Mouse (Mus musculus) T-helper 17 cell (primary cell): ENCODE data around the gene Sat2.

Source experiments
- in situ Hi-C, 2 experiments: fragments of 300-600 bp; cut with MboI, MseI; formaldehyde crosslinking; loops; 1 replicate in 1 of 2; 2 replicates in 1 of 2; pipeline ENCODE4 v1.15.1; 2025; ENCODE audit warnings: high pct_unique_total_duplicates in 2 of 2

Sat2 gene

DNA sequence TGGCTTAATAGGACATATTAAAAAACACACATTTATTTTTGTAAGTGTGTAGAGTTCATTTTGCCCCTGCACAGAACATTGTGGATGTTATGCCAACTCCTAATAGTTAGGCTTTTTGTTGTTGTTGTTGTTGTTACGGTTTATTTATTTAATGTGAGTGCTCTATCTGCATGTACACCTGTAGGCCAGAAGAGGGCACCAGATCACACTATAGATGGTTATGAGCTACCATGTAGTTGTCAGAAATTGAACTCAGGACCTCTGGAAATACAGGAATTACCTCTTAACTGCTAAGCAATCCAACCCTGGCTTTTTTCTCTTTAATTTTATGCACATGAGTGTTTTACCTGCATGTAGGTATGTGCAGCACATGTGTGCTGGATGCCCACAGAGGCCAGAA, 8.0 kb downstream of the Sat2 start:
- in situ Hi-C loops, result loop anchor here in 1 of 2 experiments (25.0 kb wide), 1 partner anchor 1357 kb away; the partner anchor contains the start of gene C1qbp

- in situ Hi-C loops, result loop anchor here in 1 of 2 experiments (25.0 kb wide), 1 partner anchor 1355 kb away; the partner anchor contains the start of gene C1qbp
Measured at GRCm38 (mm10) chr11:69632284-69633089, 10.7 kb downstream of the Sat2 start, which contains the start of gene Fxr2. TSS of gene Fxr2 (plus strand) at chr11:69632990.

- in situ Hi-C loops, result loop anchor here in 1 of 2 experiments (25.0 kb wide), 1 partner anchor 1354 kb away; the partner anchor contains the start of gene C1qbp
Measured at GRCm38 (mm10) chr11:69633128-69633866, 11.5 kb downstream of the Sat2 start.

- in situ Hi-C loops, result loop anchor here in 1 of 2 experiments (25.0 kb wide), 1 partner anchor 1352 kb away; the partner anchor contains the start of gene C1qbp
Measured at GRCm38 (mm10) chr11:69635471-69635870, 13.6 kb downstream of the Sat2 start.

GRCm38 (mm10) chr11:69645860-69646259, 24.0 kb downstream of the Sat2 start:
- in situ Hi-C loops, result loop anchor here in 1 of 2 experiments (25.0 kb wide), 1 partner anchor 1341 kb away; the partner anchor contains the start of gene C1qbp

DNA sequence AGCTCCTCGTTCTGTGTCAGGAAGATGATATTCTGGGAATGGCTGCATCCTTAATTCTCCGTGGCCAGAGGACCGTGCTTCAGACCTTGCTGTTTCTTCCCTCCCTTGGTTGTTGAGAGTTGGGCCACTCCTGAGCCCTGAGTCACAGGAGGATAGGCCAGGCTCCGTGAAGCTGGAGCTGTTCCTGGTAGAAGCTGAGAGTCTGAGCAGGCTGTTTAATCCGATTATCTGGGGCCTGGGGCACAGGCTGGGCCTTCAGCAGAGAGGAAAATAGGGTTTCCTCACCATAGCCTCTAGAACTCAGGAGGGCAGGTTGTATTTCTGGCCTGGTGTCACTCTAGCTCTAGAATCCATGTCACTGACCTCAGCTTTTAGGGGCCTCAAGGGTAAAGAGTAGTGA, 31.6 kb downstream of the Sat2 start:
- in situ Hi-C loops, result no loop called here

- in situ Hi-C loops, result no loop called here
Measured at GRCm38 (mm10) chr11:69654760-69655159, 32.9 kb downstream of the Sat2 start.

- in situ Hi-C loops, result no loop called here
Measured at GRCm38 (mm10) chr11:69655264-69656064, 33.6 kb downstream of the Sat2 start, which contains the start of gene Sox15. TSS of gene Sox15 (plus strand) at chr11:69655314.

- in situ Hi-C loops, result no loop called here
Measured at GRCm38 (mm10) chr11:69656065-69656455, 34.2 kb downstream of the Sat2 start.

DNA sequence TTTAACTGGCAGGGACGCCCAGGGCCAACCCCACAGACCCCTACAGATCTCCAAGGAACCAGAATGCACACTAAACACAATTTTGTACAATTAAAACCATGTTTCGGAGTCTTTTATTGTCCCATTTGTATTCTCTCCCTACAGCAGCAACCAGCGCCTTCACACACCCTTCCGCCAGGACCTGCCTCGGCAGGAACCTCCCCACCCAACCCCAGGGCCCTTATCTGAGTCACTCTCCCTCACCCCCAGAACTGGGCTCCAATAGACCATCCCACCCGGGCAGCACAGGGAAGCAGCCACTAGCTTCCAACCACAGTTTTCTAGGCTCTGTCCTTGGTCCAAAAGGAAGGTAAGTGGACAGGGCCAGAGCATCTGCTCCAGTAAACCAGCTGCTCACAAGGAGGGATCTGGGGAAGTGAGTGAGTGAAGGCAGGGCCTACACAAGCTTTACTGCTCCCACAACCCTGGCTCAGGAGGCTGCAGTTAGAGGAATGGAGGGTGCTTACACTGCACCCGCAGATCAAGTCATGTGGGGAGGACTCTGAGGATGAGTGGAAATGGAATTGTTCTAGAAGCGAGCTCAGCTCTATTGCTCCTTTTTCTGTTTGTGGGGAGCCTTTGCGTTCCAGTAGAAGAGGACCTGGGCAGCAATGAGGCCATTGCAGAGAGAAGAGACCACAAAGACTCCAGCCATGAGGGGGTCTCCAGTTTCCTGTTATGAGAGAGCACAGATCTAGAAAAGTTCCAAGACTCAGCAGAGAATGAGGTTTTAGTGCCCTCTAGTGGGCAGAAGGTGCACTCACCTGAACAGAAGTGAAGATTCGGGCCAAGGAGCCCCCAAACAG, 35.0 kb downstream of the Sat2 start:
- in situ Hi-C loops, result no loop called here

GRCm38 (mm10) chr11:69657462-69657881, 35.6 kb downstream of the Sat2 start:
- in situ Hi-C loops, result no loop called here

DNA sequence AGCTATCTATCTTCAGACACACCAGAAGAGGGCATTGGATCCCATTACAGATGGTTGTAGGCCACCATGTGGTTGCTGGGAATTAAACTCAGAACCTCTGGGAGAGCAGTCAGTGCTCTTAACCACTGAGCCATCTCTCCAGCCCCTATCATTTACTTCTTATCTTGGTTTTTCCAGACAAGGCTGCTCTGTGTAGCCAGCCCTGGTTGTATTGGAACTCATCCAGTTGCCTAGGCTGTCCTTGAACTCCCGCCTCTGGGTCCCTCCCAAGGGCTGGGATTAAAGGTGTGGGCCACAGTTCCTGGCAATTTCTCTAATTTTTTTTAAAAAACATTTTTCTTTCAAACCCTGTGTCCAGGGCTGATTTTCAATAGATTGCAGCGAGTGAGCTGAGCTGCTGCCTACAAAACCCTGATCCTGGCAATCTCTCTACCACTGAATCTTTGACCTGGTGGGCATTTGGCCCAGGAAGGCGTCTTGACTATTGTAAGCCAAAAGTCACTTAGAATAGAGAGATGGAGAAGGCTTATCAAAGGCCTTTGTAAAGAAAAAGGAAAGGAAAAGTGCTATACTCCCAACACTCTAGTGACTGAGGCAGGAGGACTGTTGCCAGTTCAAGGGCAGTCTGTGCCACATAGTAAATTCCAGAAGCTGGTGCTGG, 39.5 kb downstream of the Sat2 start:
- in situ Hi-C loops, result no loop called here

- in situ Hi-C loops, result no loop called here
Measured at GRCm38 (mm10) chr11:69662213-69662966, 40.6 kb downstream of the Sat2 start, which contains the start of gene Mpdu1. TSS of gene Mpdu1 (minus strand) at chr11:69662642.

GRCm38 (mm10) chr11:69662967-69663671, 41.3 kb downstream of the Sat2 start:
- in situ Hi-C loops, result no loop called here

DNA sequence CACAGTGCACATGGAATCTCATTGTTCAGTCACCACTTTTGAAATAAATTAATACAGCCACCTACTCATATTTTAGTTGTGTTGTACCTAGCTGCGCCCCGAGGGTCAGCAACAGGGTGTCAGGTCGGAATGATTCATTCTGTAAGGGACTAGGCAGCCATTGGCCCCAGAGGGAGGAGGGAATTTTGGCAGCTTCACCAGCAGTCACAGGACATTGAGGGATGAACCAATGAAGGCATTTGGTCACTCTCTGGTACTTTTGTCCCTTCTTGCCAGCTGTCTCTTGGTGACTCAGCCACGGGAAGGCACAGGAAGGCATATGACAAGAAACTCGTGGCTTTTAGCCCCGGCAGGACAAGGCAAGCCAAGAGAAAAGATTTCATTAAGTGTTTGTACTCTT, 42.0 kb downstream of the Sat2 start:
- in situ Hi-C loops, result no loop called here

DNA sequence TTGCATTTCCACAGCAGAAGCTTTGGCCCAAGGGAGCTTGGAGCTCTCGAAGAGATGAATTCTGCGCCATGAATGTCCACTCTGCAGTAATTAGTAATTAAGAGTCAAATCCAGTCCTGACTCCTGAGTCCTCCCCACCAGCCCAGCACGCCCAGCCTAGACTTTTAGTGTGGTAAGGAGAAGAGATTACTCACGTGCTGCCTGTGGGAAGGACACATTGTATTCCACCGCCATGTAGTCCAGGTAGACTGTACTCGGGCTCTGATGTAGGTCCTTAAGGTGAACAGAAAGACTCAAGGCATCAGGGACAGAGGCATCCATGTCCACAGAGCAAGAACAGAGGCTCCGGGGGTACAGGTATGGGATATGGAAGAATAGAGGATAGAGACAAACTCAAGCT, 43.0 kb downstream of the Sat2 start:
- in situ Hi-C loops, result no loop called here

DNA sequence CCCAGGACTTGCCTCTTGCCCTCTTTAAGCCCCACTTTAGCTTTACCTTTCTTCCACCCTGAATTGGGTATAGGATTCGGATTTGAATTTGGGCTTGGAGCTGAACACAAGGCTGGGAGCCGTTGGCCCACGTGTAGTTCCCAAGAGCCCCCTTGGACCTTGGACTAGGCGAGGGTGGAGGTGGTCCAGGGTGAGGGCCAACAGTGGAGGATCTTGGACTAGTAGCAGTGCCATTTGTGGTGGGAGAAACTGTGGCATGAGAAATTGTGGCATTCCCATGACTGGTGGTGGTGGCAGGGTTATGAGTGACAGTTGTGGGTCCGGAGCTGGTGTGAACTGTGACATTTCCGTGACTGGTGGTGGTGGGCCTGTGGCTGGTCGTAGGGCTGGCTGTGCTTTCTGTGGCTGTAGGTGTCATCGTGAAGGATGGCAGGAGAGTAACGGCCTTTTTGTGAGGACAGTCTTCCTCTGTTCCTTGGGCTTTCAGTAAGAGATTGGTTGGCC, 43.7 kb downstream of the Sat2 start:
- in situ Hi-C loops, result no loop called here

DNA sequence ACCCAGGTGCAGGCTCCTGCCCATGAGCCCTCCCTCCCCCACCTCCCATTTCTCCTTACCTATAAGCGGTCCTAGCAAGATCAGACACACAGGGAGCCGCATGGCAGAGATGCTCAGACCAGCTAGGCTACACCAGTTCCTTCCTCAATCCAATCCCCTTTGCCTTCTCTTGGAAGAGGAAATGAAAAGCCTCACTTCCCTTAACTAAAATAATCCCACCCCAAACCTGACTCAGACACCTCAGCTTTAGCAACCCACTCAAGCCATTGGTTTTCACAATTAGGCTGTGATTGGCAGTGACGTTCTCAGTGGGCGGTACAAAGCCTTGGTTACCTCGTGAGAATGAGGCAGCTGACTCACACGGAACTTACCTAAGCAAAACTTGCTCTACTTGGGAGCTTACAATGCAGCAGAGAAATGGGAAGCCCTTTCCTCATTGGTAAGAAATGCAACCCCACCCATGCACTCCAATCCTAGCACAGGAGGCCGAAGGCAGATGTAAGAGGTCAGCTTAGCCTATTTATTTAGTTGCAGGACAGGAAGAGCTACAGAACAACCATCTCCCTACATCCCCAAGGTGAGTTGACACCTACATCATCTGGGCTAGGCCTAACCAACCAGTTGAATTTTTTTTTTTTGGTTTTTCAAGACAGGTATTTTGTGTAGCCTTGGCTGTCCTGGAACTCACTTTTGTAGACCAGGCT, 44.3 kb downstream of the Sat2 start, which contains the start of gene Cd68:
Gene Cd68 (minus strand): TSS at position 193 of the 704 bp plus-strand sequence.
- in situ Hi-C loops, result no loop called here
